Mouse (Mus musculus): ENCODE measurements around the gene Kdelr3. TPM values are rescaled to one million over a fixed set of nuclear protein-coding genes. Genes with fewer than 3 reads are reported as not detected.

Kdelr3 gene
- total and polyA plus RNA-seq, 2 experiments from 2014 or later, result 48.3 to 51.4 TPM

- TF ChIP-seq EP300 (IDR thresholded peaks at IDR 0.05; ENCODE audit: low read depth) (no peak), CTCF (IDR thresholded peaks at IDR 0.05; ENCODE audit: low read depth) (no peak)
- no peak overlapping the region for H3K27ac ChIP-seq (ENCODE audit: low read depth)
- ATAC-seq (ENCODE audit: insufficient read depth, low read depth) (no peak), DNase-seq (ENCODE audit: low spot score) (no peak)
- no peak overlapping the region for H3K4me3 ChIP-seq (ENCODE audit: low read depth, low read length)
- H3K4me2 ChIP-seq (ENCODE audit: low read depth, low read length), result no peak overlapping the region
- H3K4me1 ChIP-seq (ENCODE audit: control insufficient read depth, insufficient read depth), result no peaks in the 10 kb centered on the region
- H3K36me3 ChIP-seq (replicated peaks; ENCODE audit: control insufficient read depth, insufficient read depth, low read length), result peaks cover 54% of the 10 kb centered on the region
- H3K27me3 ChIP-seq (ENCODE audit: control insufficient read depth, insufficient read depth, low read length), result no peaks in the 10 kb centered on the region
- H3K9me3 ChIP-seq (replicated peaks; ENCODE audit: control insufficient read depth, low read length), result no peaks in the 10 kb centered on the region
- no peak overlapping the region for H3K9ac ChIP-seq (replicated peaks; ENCODE audit: low read depth, low read length)
- 73% methylated on average over 5 of the region's 5 CpGs for WGBS
Measured at GRCm38 (mm10) chr15:79525564-79525963, 9.4 kb downstream of the Kdelr3 start.

GRCm38 (mm10) chr15:79525979-79526768 is 10.0 kb downstream of the Kdelr3 start:
- H3K27me3 ChIP-seq (ENCODE audit: control insufficient read depth, insufficient read depth, low read length), result no peaks in the 10 kb centered on the region
- ATAC-seq (ENCODE audit: insufficient read depth, low read depth) (peak; percentile 52; the same call in 1 of the 2 replicates), DNase-seq (ENCODE audit: low spot score) (no peak)
- H3K4me3 ChIP-seq (ENCODE audit: low read depth, low read length), result no peak overlapping the region
- no peak for TF ChIP-seq EP300 (IDR thresholded peaks at IDR 0.05; ENCODE audit: low read depth)
- TF ChIP-seq CTCF (IDR thresholded peaks at IDR 0.05; ENCODE audit: low read depth), result no peak
- no peak overlapping the region for H3K9ac ChIP-seq (replicated peaks; ENCODE audit: low read depth, low read length)
- peaks cover 60% of the 10 kb centered on the region for H3K36me3 ChIP-seq (replicated peaks; ENCODE audit: control insufficient read depth, insufficient read depth, low read length)
- H3K9me3 ChIP-seq (replicated peaks; ENCODE audit: control insufficient read depth, low read length), result no peaks in the 10 kb centered on the region
- no peaks in the 10 kb centered on the region for H3K4me1 ChIP-seq (ENCODE audit: control insufficient read depth, insufficient read depth)
- 51% methylated on average over 9 of the region's 9 CpGs for WGBS
- H3K27ac ChIP-seq (ENCODE audit: low read depth), result no peak overlapping the region; the same call in 1 of the 2 replicates
- no peak overlapping the region for H3K4me2 ChIP-seq (ENCODE audit: low read depth, low read length)

- Histone ChIP-seq H3K27ac (ENCODE audit: low read depth) (no peak overlapping the region), H3K27me3 (ENCODE audit: control insufficient read depth, insufficient read depth, low read length) (no peaks in the 10 kb centered on the region), H3K36me3 (replicated peaks; ENCODE audit: control insufficient read depth, insufficient read depth, low read length) (peaks cover 69% of the 10 kb centered on the region), H3K4me3 (ENCODE audit: low read depth, low read length) (no peak overlapping the region), H3K9ac (replicated peaks; ENCODE audit: low read depth, low read length) (no peak overlapping the region), H3K9me3 (replicated peaks; ENCODE audit: control insufficient read depth, low read length) (no peaks in the 10 kb centered on the region), H3K4me1 (ENCODE audit: control insufficient read depth, insufficient read depth) (no peaks in the 10 kb centered on the region), H3K4me2 (ENCODE audit: low read depth, low read length) (no peak overlapping the region)
- 61% methylated on average over 4 of the region's 4 CpGs for WGBS
- no peak for DNase-seq (ENCODE audit: low spot score)
- TF ChIP-seq CTCF (IDR thresholded peaks at IDR 0.05; ENCODE audit: low read depth) (no peak), EP300 (IDR thresholded peaks at IDR 0.05; ENCODE audit: low read depth) (no peak)
- ATAC-seq (ENCODE audit: insufficient read depth, low read depth), result no peak
Measured at GRCm38 (mm10) chr15:79527192-79527591, 11.0 kb downstream of the Kdelr3 start.

- Histone ChIP-seq H3K27ac (ENCODE audit: low read depth) (no peak overlapping the region), H3K4me3 (ENCODE audit: low read depth, low read length) (no peak overlapping the region), H3K27me3 (ENCODE audit: control insufficient read depth, insufficient read depth, low read length) (no peaks in the 10 kb centered on the region), H3K36me3 (replicated peaks; ENCODE audit: control insufficient read depth, insufficient read depth, low read length) (peaks cover 72% of the 10 kb centered on the region), H3K9ac (replicated peaks; ENCODE audit: low read depth, low read length) (no peak overlapping the region), H3K4me2 (ENCODE audit: low read depth, low read length) (no peak overlapping the region), H3K9me3 (replicated peaks; ENCODE audit: control insufficient read depth, low read length) (no peaks in the 10 kb centered on the region), H3K4me1 (ENCODE audit: control insufficient read depth, insufficient read depth) (no peaks in the 10 kb centered on the region)
- WGBS, result 52% methylated on average over 5 of the region's 5 CpGs
- no peak for TF ChIP-seq CTCF (IDR thresholded peaks at IDR 0.05; ENCODE audit: low read depth)
- no peak for TF ChIP-seq EP300 (IDR thresholded peaks at IDR 0.05; ENCODE audit: low read depth)
- DNase-seq (ENCODE audit: low spot score), result no peak
- no peak for ATAC-seq (ENCODE audit: insufficient read depth, low read depth)
Measured at GRCm38 (mm10) chr15:79527991-79528639, 11.9 kb downstream of the Kdelr3 start.

GRCm38 (mm10) chr15:79529935-79530334 is 13.7 kb downstream of the Kdelr3 start:
- TF ChIP-seq EP300 (IDR thresholded peaks at IDR 0.05; ENCODE audit: low read depth) (no peak), CTCF (IDR thresholded peaks at IDR 0.05; ENCODE audit: low read depth) (no peak)
- no peak overlapping the region for H3K4me3 ChIP-seq (ENCODE audit: low read depth, low read length)
- no peak overlapping the region for H3K27ac ChIP-seq (ENCODE audit: low read depth)
- no peaks in the 10 kb centered on the region for H3K27me3 ChIP-seq (ENCODE audit: control insufficient read depth, insufficient read depth, low read length)
- DNase-seq (ENCODE audit: low spot score) (no peak), ATAC-seq (ENCODE audit: insufficient read depth, low read depth) (no peak)
- 71% methylated on average over 7 of the region's 7 CpGs for WGBS
- H3K4me1 ChIP-seq (ENCODE audit: control insufficient read depth, insufficient read depth), result no peaks in the 10 kb centered on the region
- H3K9ac ChIP-seq (replicated peaks; ENCODE audit: low read depth, low read length), result no peak overlapping the region
- no peaks in the 10 kb centered on the region for H3K9me3 ChIP-seq (replicated peaks; ENCODE audit: control insufficient read depth, low read length)
- H3K36me3 ChIP-seq (replicated peaks; ENCODE audit: control insufficient read depth, insufficient read depth, low read length), result peaks cover 86% of the 10 kb centered on the region
- no peak overlapping the region for H3K4me2 ChIP-seq (ENCODE audit: low read depth, low read length)
